Comparison of ENCODE assay signal across 28 mouse cellular contexts in genomic region chr15:83241961-83242680, GRCm38 (mm10). TPM values are rescaled to one million over a fixed set of nuclear protein-coding genes. Genes with fewer than 3 reads are reported as not detected.
A peak's percentile ranks its signal among the peaks of the same experiment; 100 is the strongest.
DNase-seq lines count a peak whose midpoint lies in the region; ATAC-seq and TF ChIP-seq lines count a peak whose summit lies in the region.
"Had no signal": no experiment of that assay in that cellular context is flagged by ENCODE, and none has a peak within 500 bp of the region (broad histone marks: within the 10 kb centered on the region; RNA-seq: fewer than 3 reads in every experiment).

No protein-coding gene starts in this region.

- no peak for DNase-seq in liver, postnatal 0 days
- DNase-seq in ES-E14 (ENCODE audit: low read depth, low spot score) = no peak
- DNase-seq in forebrain, embryonic 11.5 days (ENCODE audit: low spot score) = no peak
- no peak for DNase-seq in right cerebral cortex, postnatal 36 days (ENCODE audit: low spot score in 2 of 2)
- DNase-seq: adrenal gland, adult 2 months; cerebellum, adult 2 months; cerebellum, postnatal 14 days; gastrocnemius, postnatal 14 days; left cerebral cortex, postnatal 4 days; lung, postnatal 4 days; right cerebral cortex, adult 18-20 months; thymus, postnatal 4 days had no signal

- peak; percentile 28 for TF ChIP-seq CTCF in intestine, postnatal 0 days (IDR thresholded peaks at IDR 0.05; ENCODE audit: low read depth)
- TF ChIP-seq CTCF in liver, postnatal 0 days (IDR thresholded peaks at IDR 0.05; ENCODE audit: low read depth) = 0 out of 2 replicates have a peak, but pooled peaks have one; percentile 5

- no peaks in the 10 kb centered on the region for H3K9me3 ChIP-seq in intestine, postnatal 0 days (ENCODE audit: control insufficient read depth)
- H3K9me3 ChIP-seq in intestine, embryonic 16.5 days (ENCODE audit: control insufficient read depth, low read length) = no peaks in the 10 kb centered on the region
- H3K9me3 ChIP-seq in liver, postnatal 0 days (ENCODE audit: low read length) = no peaks in the 10 kb centered on the region
- no peaks in the 10 kb centered on the region for H3K9me3 ChIP-seq in liver, embryonic 12.5 days (replicated peaks)
- H3K9me3 ChIP-seq in ES-E14 (ENCODE audit: control insufficient read depth, insufficient read depth, low read depth, low read length) = no peaks in the 10 kb centered on the region
- no peaks in the 10 kb centered on the region for H3K9me3 ChIP-seq in forebrain, embryonic 11.5 days (ENCODE audit: control insufficient read depth, low read length)
- H3K9me3 ChIP-seq: embryonic facial prominence, embryonic 10.5 days; embryonic facial prominence, embryonic 15.5 days; forebrain, embryonic 13.5 days; heart, embryonic 12.5 days; liver, embryonic 15.5 days; midbrain, embryonic 12.5 days; neural tube, embryonic 12.5 days had no signal

- no peak overlapping the region for H3K27ac ChIP-seq in intestine, postnatal 0 days (ENCODE audit: low read depth, low read length)
- no peak overlapping the region for H3K27ac ChIP-seq in intestine, embryonic 16.5 days (ENCODE audit: low read length)
- H3K27ac ChIP-seq in liver, postnatal 0 days (ENCODE audit: low read depth) = no peak overlapping the region
- H3K27ac ChIP-seq in liver, embryonic 12.5 days = no peak overlapping the region
- 0 out of 2 replicates have a peak overlapping the region, but pooled peaks have one; percentile 14 for H3K27ac ChIP-seq in ES-E14 (ENCODE audit: insufficient read depth, low read depth, low read length, poor library complexity, severe bottlenecking)
- no peak overlapping the region for H3K27ac ChIP-seq in forebrain, embryonic 11.5 days (ENCODE audit: low read depth, low read length)
- H3K27ac ChIP-seq: embryonic facial prominence, embryonic 10.5 days; embryonic facial prominence, embryonic 15.5 days; forebrain, embryonic 13.5 days; hindbrain, embryonic 14.5 days; liver, embryonic 15.5 days; midbrain, embryonic 12.5 days; neural tube, embryonic 12.5 days had no signal

- 83% methylated on average over 4 of the region's 4 CpGs for WGBS in intestine, postnatal 0 days
- WGBS in intestine, embryonic 16.5 days = 79% methylated on average over 4 of the region's 4 CpGs
- 73% methylated on average over 4 of the region's 4 CpGs for WGBS in liver, postnatal 0 days (ENCODE audit: insufficient replicate concordance)
- 67% methylated on average over 4 of the region's 4 CpGs for WGBS in liver, embryonic 12.5 days (ENCODE audit: insufficient replicate concordance)
- WGBS in forebrain, embryonic 11.5 days = 72% methylated on average over 4 of the region's 4 CpGs

- H3K4me3 ChIP-seq in intestine, postnatal 0 days (ENCODE audit: low read depth, low read length) = no peak overlapping the region
- H3K4me3 ChIP-seq in intestine, embryonic 16.5 days (ENCODE audit: low read length) = no peak overlapping the region
- H3K4me3 ChIP-seq in liver, postnatal 0 days (ENCODE audit: low read depth, low read length) = no peak overlapping the region
- no peak overlapping the region for H3K4me3 ChIP-seq in liver, embryonic 12.5 days
- H3K4me3 ChIP-seq in ES-E14 (ENCODE audit: insufficient read depth in 1 of 2, low read depth in 1 of 2, low read length in 2 of 2, poor library complexity in 1 of 2, severe bottlenecking in 1 of 2) = no peak overlapping the region
- no peak overlapping the region for H3K4me3 ChIP-seq in forebrain, embryonic 11.5 days (ENCODE audit: low read depth, low read length)
- H3K4me3 ChIP-seq: embryonic facial prominence, embryonic 10.5 days; embryonic facial prominence, embryonic 15.5 days; forebrain, embryonic 13.5 days; heart, embryonic 12.5 days; liver, embryonic 15.5 days; megakaryocyte, embryonic 14.5 days; midbrain, embryonic 12.5 days; myocyte; neural tube, embryonic 12.5 days had no signal

- in situ Hi-C loops in ES-E14 (cut with MboI; ENCODE audit: low sequenced_read_pairs in 2 of 2, unreplicated experiment in 2 of 2) = no loop called here

- no peaks in the 10 kb centered on the region for H3K36me3 ChIP-seq in intestine, postnatal 0 days (ENCODE audit: control insufficient read depth, insufficient read depth)
- H3K36me3 ChIP-seq in intestine, embryonic 16.5 days (ENCODE audit: control insufficient read depth, insufficient read depth, low read length) = no peaks in the 10 kb centered on the region
- H3K36me3 ChIP-seq in liver, postnatal 0 days (replicated peaks; ENCODE audit: insufficient read depth, low read length) = no peaks in the 10 kb centered on the region
- H3K36me3 ChIP-seq in liver, embryonic 12.5 days = no peaks in the 10 kb centered on the region
- H3K36me3 ChIP-seq in ES-E14 (ENCODE audit: control insufficient read depth, insufficient read depth, low read length, poor library complexity, severe bottlenecking) = no peaks in the 10 kb centered on the region
- no peaks in the 10 kb centered on the region for H3K36me3 ChIP-seq in forebrain, embryonic 11.5 days (ENCODE audit: control insufficient read depth, insufficient read depth, low read length)
- H3K36me3 ChIP-seq: embryonic facial prominence, embryonic 10.5 days; embryonic facial prominence, embryonic 15.5 days; heart, embryonic 12.5 days; liver, embryonic 15.5 days; midbrain, embryonic 12.5 days; neural tube, embryonic 12.5 days had no signal

- no peak for TF ChIP-seq EP300 in liver, postnatal 0 days (IDR thresholded peaks at IDR 0.05; ENCODE audit: low read depth)

- no peak overlapping the region for H3K9ac ChIP-seq in intestine, postnatal 0 days (ENCODE audit: low read depth, low read length)
- no peak overlapping the region for H3K9ac ChIP-seq in intestine, embryonic 16.5 days (ENCODE audit: low read depth, low read length)
- H3K9ac ChIP-seq in liver, postnatal 0 days (replicated peaks) = no peak overlapping the region
- H3K9ac ChIP-seq in liver, embryonic 12.5 days = no peak overlapping the region
- peak overlapping the region; percentile 9; the same call in 1 of the 2 replicates for H3K9ac ChIP-seq in ES-E14 (ENCODE audit: insufficient read depth, low read depth, low read length, poor library complexity, severe bottlenecking)
- no peak overlapping the region for H3K9ac ChIP-seq in forebrain, embryonic 11.5 days (ENCODE audit: low read length)
- H3K9ac ChIP-seq: embryonic facial prominence, embryonic 15.5 days; forebrain, embryonic 13.5 days; heart, embryonic 12.5 days; hindbrain, embryonic 14.5 days; liver, embryonic 15.5 days; midbrain, embryonic 12.5 days; neural tube, embryonic 12.5 days had no signal

- no peaks in the 10 kb centered on the region for H3K4me1 ChIP-seq in intestine, postnatal 0 days (replicated peaks; ENCODE audit: control insufficient read depth, insufficient read depth, low read length)
- H3K4me1 ChIP-seq in intestine, embryonic 16.5 days (ENCODE audit: control insufficient read depth, insufficient read depth, low read length) = 0 out of 2 replicates have a peak, but pooled peaks cover 2% of the 10 kb centered on the region
- H3K4me1 ChIP-seq in liver, postnatal 0 days (ENCODE audit: insufficient read depth) = no peaks in the 10 kb centered on the region
- H3K4me1 ChIP-seq in liver, embryonic 12.5 days = no peaks in the 10 kb centered on the region
- peaks cover 8 to 16% of the 10 kb centered on the region in 2 experiments; a peak in 3 of 4 replicates for H3K4me1 ChIP-seq in ES-E14 (ENCODE audit: control insufficient read depth in 2 of 2, insufficient read depth in 2 of 2, low read length in 2 of 2, poor library complexity in 1 of 2)
- H3K4me1 ChIP-seq in forebrain, embryonic 11.5 days (replicated peaks; ENCODE audit: control insufficient read depth, insufficient read depth, low read length) = no peaks in the 10 kb centered on the region
- H3K4me1 ChIP-seq: embryonic facial prominence, embryonic 15.5 days; forebrain, embryonic 13.5 days; heart, embryonic 12.5 days; liver, embryonic 15.5 days; megakaryocyte, embryonic 14.5 days; midbrain, embryonic 12.5 days; neural tube, embryonic 12.5 days had no signal

- H3K27me3 ChIP-seq in intestine, postnatal 0 days (replicated peaks; ENCODE audit: control insufficient read depth, insufficient read depth, low read length) = no peaks in the 10 kb centered on the region
- no peaks in the 10 kb centered on the region for H3K27me3 ChIP-seq in intestine, embryonic 16.5 days (replicated peaks; ENCODE audit: control insufficient read depth, insufficient read depth, low read length)
- no peaks in the 10 kb centered on the region for H3K27me3 ChIP-seq in liver, postnatal 0 days (ENCODE audit: insufficient read depth, low read length)
- peaks cover 12% of the 10 kb centered on the region for H3K27me3 ChIP-seq in liver, embryonic 12.5 days (replicated peaks)
- no peaks in the 10 kb centered on the region for H3K27me3 ChIP-seq in forebrain, embryonic 11.5 days (ENCODE audit: control insufficient read depth, insufficient read depth, low read length)
- H3K27me3 ChIP-seq: embryonic facial prominence, embryonic 15.5 days; forebrain, embryonic 13.5 days; heart, embryonic 12.5 days; neural tube, embryonic 12.5 days had no signal

- no peak for ATAC-seq in intestine, postnatal 0 days
- no peak for ATAC-seq in intestine, embryonic 16.5 days
- ATAC-seq in liver, postnatal 0 days = no peak
- ATAC-seq in liver, embryonic 12.5 days = no peak
- no peak for ATAC-seq in forebrain, embryonic 11.5 days (replicated peaks; ENCODE audit: low FRiP score)
- ATAC-seq: activated CD4-positive, CD25-positive, alpha-beta regulatory T cell, adult 4 months; forebrain, embryonic 13.5 days had no signal

- H3K4me2 ChIP-seq in intestine, postnatal 0 days (replicated peaks; ENCODE audit: low read depth) = no peak overlapping the region
- H3K4me2 ChIP-seq in intestine, embryonic 16.5 days (ENCODE audit: low read depth, low read length) = no peak overlapping the region
- H3K4me2 ChIP-seq in liver, postnatal 0 days (ENCODE audit: low read depth, low read length) = no peak overlapping the region
- no peak overlapping the region for H3K4me2 ChIP-seq in liver, embryonic 12.5 days
- H3K4me2 ChIP-seq in forebrain, embryonic 11.5 days (ENCODE audit: low read depth, low read length, severe bottlenecking) = no peak overlapping the region
- H3K4me2 ChIP-seq: embryonic facial prominence, embryonic 15.5 days; forebrain, embryonic 13.5 days; heart, embryonic 12.5 days; hindbrain, embryonic 14.5 days; liver, embryonic 15.5 days; midbrain, embryonic 12.5 days; neural tube, embryonic 12.5 days had no signal

TF ChIP-seq in ES-E14, 5 proteins besides CTCF, POLR2A, EP300 and RAD21 (continues in another document):
- no peak for TF ChIP-seq ZC3H11A (IDR thresholded peaks at IDR 0.05; ENCODE audit: borderline replicate concordance, low read depth, low read length)
- TF ChIP-seq HCFC1 (IDR thresholded peaks at IDR 0.05; ENCODE audit: borderline replicate concordance, insufficient read depth, low read length) = no peak
- no peak for TF ChIP-seq MAFK (IDR thresholded peaks at IDR 0.05; ENCODE audit: insufficient read depth, low read depth, low read length)

RNA-seq across cellular contexts. Expression of gene A4galt, which starts 9.5 kb away (rescaled TPM):
- 8.1 and 8.6 TPM in 2 replicates for polyA plus RNA-seq in intestine, postnatal 0 days (2015; fragmentation: Nextera tagmentation; extraction: Ambion mirVana)
- polyA plus RNA-seq in intestine, embryonic 16.5 days (2015; fragmentation: Nextera tagmentation; extraction: Ambion mirVana) = 3.9 and 4.2 TPM in 2 replicates
- 0.13 and 0.25 TPM in 2 replicates for polyA plus RNA-seq in liver, postnatal 0 days (2015; fragmentation: Nextera tagmentation; extraction: Ambion mirVana)
- 0.08 TPM in 2 replicates for polyA plus RNA-seq in liver, embryonic 12.5 days (2016; fragmentation: Nextera tagmentation; extraction: Ambion mirVana)
- total RNA-seq in ES-E14 (2012; rRNA removed) = 22.7 and 30.9 TPM in 2 replicates
- 1.1 and 1.7 TPM in 2 replicates for polyA plus RNA-seq in forebrain, embryonic 11.5 days (2014; fragmentation: Nextera tagmentation; extraction: Ambion mirVana)
- total RNA-seq: granulocyte monocyte progenitor cell, adult 5-6 weeks; hematopoietic stem cell, adult 5-6 weeks had no signal
- polyA plus RNA-seq: activated CD4-positive, CD25-positive, alpha-beta regulatory T cell, adult 4 months had no signal
